Mouse (Mus musculus): ENCODE measurements around the gene Dnah11.

Gene Dnah11

GRCm38 (mm10) chr12:118085291-118085690 is 113.6 kb downstream of the Dnah11 start:
- no peak for DNase-seq (ENCODE audit: extremely low spot score)

GRCm38 (mm10) chr12:118084806-118085205 is 114.0 kb downstream of the Dnah11 start:
- DNase-seq (ENCODE audit: extremely low spot score): no peak

- no peak for DNase-seq (ENCODE audit: extremely low spot score)
These were observed 114.7 kb downstream of the Dnah11 start for GRCm38 (mm10) chr12:118084134-118084533.

GRCm38 (mm10) chr12:118080441-118080840 is 118.4 kb downstream of the Dnah11 start:
- DNase-seq (ENCODE audit: extremely low spot score): no peak

GRCm38 (mm10) chr12:118078434-118078989 is 120.3 kb downstream of the Dnah11 start:
- no peak for DNase-seq (ENCODE audit: extremely low spot score)

- no peak for DNase-seq (ENCODE audit: extremely low spot score)
These were observed 122.0 kb downstream of the Dnah11 start for GRCm38 (mm10) chr12:118076802-118077201.

- no peak for DNase-seq (ENCODE audit: extremely low spot score)
These were observed 126.5 kb downstream of the Dnah11 start for GRCm38 (mm10) chr12:118072181-118072872.

GRCm38 (mm10) chr12:118071667-118072066 is 127.2 kb downstream of the Dnah11 start:
- DNase-seq (ENCODE audit: extremely low spot score): no peak

GRCm38 (mm10) chr12:118068785-118069184 is 130.1 kb downstream of the Dnah11 start:
- DNase-seq (ENCODE audit: extremely low spot score): no peak

GRCm38 (mm10) chr12:118062343-118062742 is 136.5 kb downstream of the Dnah11 start:
- DNase-seq (ENCODE audit: extremely low spot score): no peak

GRCm38 (mm10) chr12:118056876-118057275 is 142.0 kb downstream of the Dnah11 start:
- no peak for DNase-seq (ENCODE audit: extremely low spot score)

GRCm38 (mm10) chr12:118045381-118045780 is 153.5 kb downstream of the Dnah11 start:
- no peak for DNase-seq (ENCODE audit: extremely low spot score)

GRCm38 (mm10) chr12:118043130-118043647 is 155.7 kb downstream of the Dnah11 start:
- no peak for DNase-seq (ENCODE audit: extremely low spot score)

- DNase-seq (ENCODE audit: extremely low spot score): no peak
These were observed 156.6 kb downstream of the Dnah11 start for GRCm38 (mm10) chr12:118042196-118042595.

GRCm38 (mm10) chr12:118034990-118035389 is 163.9 kb downstream of the Dnah11 start:
- DNase-seq (ENCODE audit: extremely low spot score): no peak

- DNase-seq (ENCODE audit: extremely low spot score): no peak
These were observed 173.1 kb downstream of the Dnah11 start for GRCm38 (mm10) chr12:118025771-118026170.

- no peak for DNase-seq (ENCODE audit: extremely low spot score)
These were observed 179.9 kb downstream of the Dnah11 start for GRCm38 (mm10) chr12:118018936-118019335.

GRCm38 (mm10) chr12:118013872-118014271 is 185.0 kb downstream of the Dnah11 start:
- DNase-seq (ENCODE audit: extremely low spot score): no peak

- no peak for DNase-seq (ENCODE audit: extremely low spot score)
These were observed 186.9 kb downstream of the Dnah11 start for GRCm38 (mm10) chr12:118011921-118012320.

- no peak for DNase-seq (ENCODE audit: extremely low spot score)
These were observed 203.9 kb downstream of the Dnah11 start for GRCm38 (mm10) chr12:117994938-117995337.

GRCm38 (mm10) chr12:117993499-117993898 is 205.3 kb downstream of the Dnah11 start:
- peak; percentile 84 for DNase-seq (ENCODE audit: extremely low spot score)

GRCm38 (mm10) chr12:117989018-117989828 is 209.6 kb downstream of the Dnah11 start:
- peak; percentile 33 for DNase-seq (ENCODE audit: extremely low spot score)

Data from embryo, embryonic 9.5 days (tissue).